Mouse (Mus musculus) embryonic fibroblast, embryonic 13.5 days (primary cell): ENCODE data around the gene Cntn4.

Experiments used
- CTCF ChIP-seq: IDR thresholded peaks from 2 replicates; pipeline ENCODE4 v1.5.1; 2011; ENCODE audit warnings: mild to moderate bottlenecking, control low read depth, low read length, moderate library complexity, borderline replicate concordance; ENCODE audit not compliant: insufficient read depth
- POLR2A ChIP-seq: IDR thresholded peaks from 2 replicates; pipeline ENCODE4 v1.6.1; 2011; ENCODE audit warnings: low read depth, mild to moderate bottlenecking, control low read depth, low read length, moderate library complexity

DNA sequence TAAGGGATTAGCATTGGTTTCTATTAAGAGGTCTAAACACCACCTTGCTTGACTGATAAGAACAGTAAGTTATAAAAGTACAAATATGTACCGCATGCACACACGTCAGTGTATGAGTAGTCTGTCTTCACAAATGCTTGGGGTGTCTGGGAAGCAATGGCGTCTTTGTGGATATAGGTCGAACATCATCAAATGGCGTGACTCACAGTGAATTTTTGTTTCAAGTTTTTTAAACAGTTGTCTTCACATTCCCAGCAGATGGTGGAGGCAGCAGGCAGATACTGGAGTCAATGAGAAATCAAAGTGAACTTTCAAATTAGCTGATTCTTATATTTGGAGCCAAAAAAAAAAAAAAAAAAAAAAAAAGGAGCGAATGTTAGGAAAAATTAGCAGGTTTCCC, 604.2 kb downstream of the Cntn4 start:
- TF ChIP-seq POLR2A: no peak
- TF ChIP-seq CTCF: no peak
